Mouse (Mus musculus): ENCODE results near the gene Gm5447. TPM values are rescaled to one million over a fixed set of nuclear protein-coding genes. Genes with fewer than 3 reads are reported as not detected.

Gene Gm5447
- polyA plus RNA-seq, 1 experiment from 2014 or later = not detected

DNA sequence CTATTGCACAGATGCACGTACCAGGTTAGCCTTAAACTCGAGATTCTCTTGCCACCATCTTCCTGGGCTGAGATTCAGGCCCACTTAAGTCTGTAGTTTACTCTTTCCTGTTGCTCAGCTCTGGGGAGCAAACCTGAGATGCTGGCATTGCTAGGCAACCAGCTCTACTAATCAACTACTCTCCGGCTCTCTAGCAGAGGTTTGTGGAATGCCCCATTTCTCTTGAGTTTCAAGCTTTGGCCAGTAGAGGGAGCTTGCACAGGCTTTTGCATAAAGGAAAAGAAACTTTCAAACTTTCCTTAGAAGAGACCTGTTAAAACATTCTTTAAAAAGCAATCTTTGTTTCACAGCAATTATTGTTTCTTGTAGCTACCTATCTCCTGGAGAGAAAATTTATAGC is 19.8 kb downstream of the Gm5447 start:
- Histone ChIP-seq H3K4me2 (ENCODE audit: low read depth, low read length) (no peak overlapping the region), H3K27me3 (ENCODE audit: control insufficient read depth, insufficient read depth, low read depth, low read length) (no peaks in the 10 kb centered on the region), H3K4me3 (ENCODE audit: low read depth, low read length) (no peak overlapping the region), H3K9ac (ENCODE audit: low read depth, low read length) (no peak overlapping the region), H3K4me1 (ENCODE audit: control insufficient read depth, low read depth, low read length) (no peaks in the 10 kb centered on the region), H3K36me3 (ENCODE audit: control insufficient read depth, insufficient read depth) (no peaks in the 10 kb centered on the region), H3K27ac (ENCODE audit: low read length) (no peak overlapping the region), H3K9me3 (replicated peaks; ENCODE audit: control insufficient read depth, low read length) (no peaks in the 10 kb centered on the region)
- 30% methylated on average over 3 of the region's 3 CpGs for WGBS (ENCODE audit: insufficient replicate concordance)
- no peak for ATAC-seq (ENCODE audit: low read depth)

GRCm38 (mm10) chr13:30994249-30994858 is 20.4 kb downstream of the Gm5447 start:
- 35% methylated on average over 6 of the region's 6 CpGs for WGBS (ENCODE audit: insufficient replicate concordance)
- H3K27me3 ChIP-seq (ENCODE audit: control insufficient read depth, insufficient read depth, low read depth, low read length) = no peaks in the 10 kb centered on the region
- no peak overlapping the region for H3K4me3 ChIP-seq (ENCODE audit: low read depth, low read length)
- no peak for ATAC-seq (ENCODE audit: low read depth)
- H3K36me3 ChIP-seq (ENCODE audit: control insufficient read depth, insufficient read depth) = no peaks in the 10 kb centered on the region
- H3K27ac ChIP-seq (ENCODE audit: low read length) = no peak overlapping the region
- H3K4me2 ChIP-seq (ENCODE audit: low read depth, low read length) = no peak overlapping the region
- no peak overlapping the region for H3K9ac ChIP-seq (ENCODE audit: low read depth, low read length)
- no peaks in the 10 kb centered on the region for H3K9me3 ChIP-seq (replicated peaks; ENCODE audit: control insufficient read depth, low read length)
- no peaks in the 10 kb centered on the region for H3K4me1 ChIP-seq (ENCODE audit: control insufficient read depth, low read depth, low read length)

DNA sequence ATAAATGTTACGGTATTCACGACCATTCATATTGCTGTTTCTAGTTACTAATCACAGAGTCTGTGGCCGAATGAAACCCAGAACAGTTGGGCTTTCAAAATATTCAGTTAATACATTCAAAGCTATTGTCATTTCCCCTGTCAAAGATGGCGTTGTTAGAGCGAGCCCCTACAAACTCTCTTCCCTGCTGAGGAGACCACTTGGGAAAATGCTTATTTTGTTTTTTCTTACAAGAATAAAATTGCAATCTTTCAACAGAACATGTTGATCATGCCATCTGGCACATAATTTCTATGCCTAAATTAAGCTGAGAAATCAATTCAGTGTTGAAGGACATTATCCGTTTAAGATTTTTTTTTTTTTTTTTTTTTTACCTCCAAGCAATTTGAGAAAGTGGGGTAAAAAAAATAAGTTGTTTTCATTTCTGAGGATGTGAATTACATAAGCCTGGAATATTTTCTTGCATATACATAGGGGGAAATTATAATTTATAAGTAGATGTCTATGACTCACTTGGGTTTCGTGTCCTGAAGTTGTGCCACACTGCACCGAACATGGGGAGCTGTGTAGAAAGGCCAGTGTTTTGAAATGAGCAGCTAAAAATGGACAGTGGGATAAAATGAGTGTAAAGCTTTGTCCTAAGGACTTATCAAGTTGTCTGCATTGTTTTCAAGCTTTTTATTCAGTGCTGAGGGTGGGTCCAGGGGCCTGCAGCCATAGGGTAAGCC is 23.7 kb downstream of the Gm5447 start:
- Histone ChIP-seq H3K27me3 (ENCODE audit: control insufficient read depth, insufficient read depth, low read depth, low read length) (no peaks in the 10 kb centered on the region), H3K27ac (ENCODE audit: low read length) (no peak overlapping the region), H3K9ac (ENCODE audit: low read depth, low read length) (no peak overlapping the region), H3K9me3 (replicated peaks; ENCODE audit: control insufficient read depth, low read length) (no peaks in the 10 kb centered on the region), H3K4me3 (ENCODE audit: low read depth, low read length) (no peak overlapping the region), H3K4me1 (ENCODE audit: control insufficient read depth, low read depth, low read length) (no peaks in the 10 kb centered on the region), H3K4me2 (ENCODE audit: low read depth, low read length) (no peak overlapping the region), H3K36me3 (ENCODE audit: control insufficient read depth, insufficient read depth) (no peaks in the 10 kb centered on the region)
- ATAC-seq (ENCODE audit: low read depth) = no peak
- 63% methylated on average over 8 of the region's 8 CpGs for whole genome bisulfite sequencing (ENCODE audit: insufficient replicate concordance)

DNA sequence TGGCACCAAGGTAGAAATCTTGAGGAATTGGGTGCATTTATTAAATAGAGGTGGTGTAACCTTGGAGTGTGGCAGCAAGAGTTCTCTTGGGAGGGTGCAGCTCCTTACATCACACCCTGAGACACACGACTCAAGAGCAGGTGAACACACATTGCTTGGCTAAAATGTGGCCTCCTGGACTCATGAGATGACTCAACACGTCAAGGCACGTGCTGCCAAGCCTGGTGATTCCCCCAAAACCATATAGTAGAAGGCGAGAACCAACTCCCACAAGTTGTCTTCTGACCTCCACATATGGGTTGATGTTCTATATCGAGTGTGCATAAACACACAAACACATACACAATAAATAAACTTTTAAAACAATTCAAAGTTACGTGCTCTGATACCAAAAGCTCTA is 25.8 kb downstream of the Gm5447 start:
- Histone ChIP-seq H3K9ac (ENCODE audit: low read depth, low read length) (no peak overlapping the region), H3K36me3 (ENCODE audit: control insufficient read depth, insufficient read depth) (no peaks in the 10 kb centered on the region), H3K4me3 (ENCODE audit: low read depth, low read length) (no peak overlapping the region), H3K4me1 (ENCODE audit: control insufficient read depth, low read depth, low read length) (no peaks in the 10 kb centered on the region), H3K4me2 (ENCODE audit: low read depth, low read length) (no peak overlapping the region), H3K27ac (ENCODE audit: low read length) (no peak overlapping the region), H3K27me3 (ENCODE audit: control insufficient read depth, insufficient read depth, low read depth, low read length) (no peaks in the 10 kb centered on the region), H3K9me3 (replicated peaks; ENCODE audit: control insufficient read depth, low read length) (no peaks in the 10 kb centered on the region)
- 51% methylated on average over 6 of the region's 6 CpGs for WGBS (ENCODE audit: insufficient replicate concordance)
- no peak for ATAC-seq (ENCODE audit: low read depth)

DNA sequence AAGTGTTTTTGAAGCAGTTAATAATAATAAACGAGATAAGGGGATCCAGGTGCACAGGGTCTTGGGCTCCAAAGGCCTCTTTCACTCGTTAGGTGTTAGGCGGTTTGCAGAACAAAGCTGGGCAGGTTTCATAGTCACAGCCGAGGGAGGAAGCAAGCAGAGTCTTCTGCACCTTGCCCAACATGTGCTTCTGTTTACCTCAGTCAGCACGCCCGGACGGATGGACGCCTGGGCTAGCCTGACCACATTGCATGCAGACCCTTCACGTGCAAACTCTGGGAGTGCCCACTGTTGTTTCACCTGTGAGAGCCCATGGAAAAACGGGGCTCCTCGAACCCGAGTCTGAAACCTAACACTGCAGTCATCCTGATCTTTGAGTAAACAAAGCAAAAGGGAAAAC is 30.5 kb downstream of the Gm5447 start:
- Histone ChIP-seq H3K4me3 (ENCODE audit: low read depth, low read length) (no peak overlapping the region), H3K27me3 (ENCODE audit: control insufficient read depth, insufficient read depth, low read depth, low read length) (no peaks in the 10 kb centered on the region), H3K27ac (ENCODE audit: low read length) (no peak overlapping the region), H3K9me3 (replicated peaks; ENCODE audit: control insufficient read depth, low read length) (no peaks in the 10 kb centered on the region), H3K36me3 (ENCODE audit: control insufficient read depth, insufficient read depth) (no peaks in the 10 kb centered on the region), H3K4me1 (ENCODE audit: control insufficient read depth, low read depth, low read length) (no peaks in the 10 kb centered on the region), H3K4me2 (ENCODE audit: low read depth, low read length) (no peak overlapping the region; the same call in 1 of the 2 replicates), H3K9ac (ENCODE audit: low read depth, low read length) (no peak overlapping the region)
- WGBS (ENCODE audit: insufficient replicate concordance) = 27% methylated on average over 12 of the region's 12 CpGs
- ATAC-seq (ENCODE audit: low read depth) = no peak

- ATAC-seq (ENCODE audit: low read depth) = 0 out of 2 replicates have a peak, but pooled peaks have one; percentile 11
- H3K27ac ChIP-seq (ENCODE audit: low read length) = no peak overlapping the region
- no peak overlapping the region for H3K9ac ChIP-seq (ENCODE audit: low read depth, low read length)
- no peaks in the 10 kb centered on the region for H3K27me3 ChIP-seq (ENCODE audit: control insufficient read depth, insufficient read depth, low read depth, low read length)
- H3K9me3 ChIP-seq (replicated peaks; ENCODE audit: control insufficient read depth, low read length) = no peaks in the 10 kb centered on the region
- H3K4me2 ChIP-seq (ENCODE audit: low read depth, low read length) = no peak overlapping the region
- no peaks in the 10 kb centered on the region for H3K4me1 ChIP-seq (ENCODE audit: control insufficient read depth, low read depth, low read length)
- no peaks in the 10 kb centered on the region for H3K36me3 ChIP-seq (ENCODE audit: control insufficient read depth, insufficient read depth)
- H3K4me3 ChIP-seq (ENCODE audit: low read depth, low read length) = no peak overlapping the region
- 46% methylated on average over 4 of the region's 4 CpGs for WGBS (ENCODE audit: insufficient replicate concordance)
Measured at GRCm38 (mm10) chr13:31004995-31005394, 31.0 kb downstream of the Gm5447 start.

- Histone ChIP-seq H3K4me3 (ENCODE audit: low read depth, low read length) (no peak overlapping the region), H3K27me3 (ENCODE audit: control insufficient read depth, insufficient read depth, low read depth, low read length) (no peaks in the 10 kb centered on the region), H3K27ac (ENCODE audit: low read length) (no peak overlapping the region), H3K4me2 (ENCODE audit: low read depth, low read length) (no peak overlapping the region), H3K9me3 (replicated peaks; ENCODE audit: control insufficient read depth, low read length) (no peaks in the 10 kb centered on the region), H3K9ac (ENCODE audit: low read depth, low read length) (no peak overlapping the region), H3K36me3 (ENCODE audit: control insufficient read depth, insufficient read depth) (no peaks in the 10 kb centered on the region), H3K4me1 (ENCODE audit: control insufficient read depth, low read depth, low read length) (no peaks in the 10 kb centered on the region)
- 53% methylated on average over 3 of the region's 3 CpGs for WGBS (ENCODE audit: insufficient replicate concordance)
- ATAC-seq (ENCODE audit: low read depth) = no peak
Measured at GRCm38 (mm10) chr13:31017545-31017944, 43.5 kb downstream of the Gm5447 start.

DNA sequence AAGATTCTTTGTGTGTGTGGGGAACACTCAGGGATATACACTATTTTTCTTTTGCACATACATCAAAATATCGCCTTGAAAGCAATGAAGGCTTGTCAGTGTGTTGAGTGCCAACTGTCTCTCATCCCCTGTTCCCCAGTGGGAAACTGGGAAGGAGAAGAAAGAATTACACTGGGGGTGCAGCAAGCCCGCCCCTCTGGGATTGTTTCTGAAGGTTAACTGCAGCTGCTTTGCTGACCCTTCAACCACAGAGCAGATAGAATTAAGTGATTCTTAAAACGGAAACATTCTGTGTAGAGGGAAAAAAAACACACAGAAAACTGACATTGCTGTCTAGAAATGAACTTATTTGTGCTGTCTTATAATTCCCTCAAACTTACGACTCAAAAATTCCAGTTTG is 47.5 kb downstream of the Gm5447 start:
- no peak overlapping the region for H3K4me3 ChIP-seq (ENCODE audit: low read depth, low read length)
- H3K9me3 ChIP-seq (replicated peaks; ENCODE audit: control insufficient read depth, low read length) = no peaks in the 10 kb centered on the region
- WGBS (ENCODE audit: insufficient replicate concordance) = 47% methylated on average over 4 of the region's 4 CpGs
- ATAC-seq (ENCODE audit: low read depth) = no peak
- H3K27ac ChIP-seq (ENCODE audit: low read length) = no peak overlapping the region
- no peaks in the 10 kb centered on the region for H3K4me1 ChIP-seq (ENCODE audit: control insufficient read depth, low read depth, low read length)
- H3K9ac ChIP-seq (ENCODE audit: low read depth, low read length) = no peak overlapping the region
- H3K4me2 ChIP-seq (ENCODE audit: low read depth, low read length) = no peak overlapping the region
- H3K27me3 ChIP-seq (ENCODE audit: control insufficient read depth, insufficient read depth, low read depth, low read length) = no peaks in the 10 kb centered on the region
- no peaks in the 10 kb centered on the region for H3K36me3 ChIP-seq (ENCODE audit: control insufficient read depth, insufficient read depth)

DNA sequence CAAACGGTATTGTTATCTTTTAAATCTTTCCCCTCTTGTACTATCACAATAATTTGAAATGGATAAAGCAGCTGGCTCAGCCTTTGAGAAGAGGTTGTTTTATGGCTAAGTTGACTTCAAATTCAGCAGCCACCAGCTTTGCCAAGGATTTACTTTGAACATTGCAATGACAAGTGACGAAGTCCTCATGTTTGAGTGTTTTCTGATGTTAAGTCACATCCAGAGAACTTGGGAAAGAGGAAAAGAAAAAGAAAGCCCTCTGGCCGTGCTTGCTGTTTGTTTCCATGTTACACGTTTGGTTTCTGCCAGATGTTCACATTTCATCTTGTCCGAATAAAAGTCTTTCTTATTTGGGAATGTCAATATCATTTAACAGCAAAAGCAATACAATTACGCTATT is 47.9 kb downstream of the Gm5447 start:
- 54% methylated on average over 6 of the region's 6 CpGs for WGBS (ENCODE audit: insufficient replicate concordance)
- no peaks in the 10 kb centered on the region for H3K36me3 ChIP-seq (ENCODE audit: control insufficient read depth, insufficient read depth)
- no peak overlapping the region for H3K4me3 ChIP-seq (ENCODE audit: low read depth, low read length)
- ATAC-seq (ENCODE audit: low read depth) = no peak
- H3K4me1 ChIP-seq (ENCODE audit: control insufficient read depth, low read depth, low read length) = no peaks in the 10 kb centered on the region
- H3K27ac ChIP-seq (ENCODE audit: low read length) = no peak overlapping the region
- H3K9ac ChIP-seq (ENCODE audit: low read depth, low read length) = no peak overlapping the region
- no peaks in the 10 kb centered on the region for H3K27me3 ChIP-seq (ENCODE audit: control insufficient read depth, insufficient read depth, low read depth, low read length)
- no peak overlapping the region for H3K4me2 ChIP-seq (ENCODE audit: low read depth, low read length)
- no peaks in the 10 kb centered on the region for H3K9me3 ChIP-seq (replicated peaks; ENCODE audit: control insufficient read depth, low read length)
